Mouse (Mus musculus) macrophage (primary cell): Measurements from ENCODE around the gene Cldn11. TPM values are rescaled to one million over a fixed set of nuclear protein-coding genes. Genes with fewer than 3 reads are reported as not detected.
"Not testable (repeated sequence)": the region's sequence is repeated elsewhere in the genome, so short reads cannot be mapped to it uniquely, and the experiment has no call there.

Experiments
- H3K27ac ChIP-seq: fragments of 350-480 bp; formaldehyde crosslinking; 2 replicates; pipeline ENCODE4 v1.9.0; 2021
- H3K36me3 ChIP-seq: fragments of 350-480 bp; formaldehyde crosslinking; 2 replicates; pipeline ENCODE4 v1.9.0; 2021; ENCODE audit errors: inconsistent target
- H3K4me3 ChIP-seq: fragments of 350-480 bp; formaldehyde crosslinking; 2 replicates; pipeline ENCODE4 v1.9.0; 2021; ENCODE audit errors: inconsistent target
- H3K79me2 ChIP-seq: fragments of 350-480 bp; formaldehyde crosslinking; 2 replicates; pipeline ENCODE4 v1.9.0; 2021; ENCODE audit errors: inconsistent target
- WGBS: methylation state at CpG from one replicate; pipeline ENCODE4 v1.1.7; 2026; ENCODE audit warnings: inconsistent platforms; ENCODE audit not compliant: missing documents; 5-methylcytosine and 5-hydroxymethylcytosine counted together
- polyA plus RNA-seq: library from polyadenylated mRNA; stranded (reverse); fragments of 250-400 nt; gene quantifications from 3 replicates; pipeline ENCODE4 v1.2.4, GENCODE M21; 2018; ENCODE audit warnings: inconsistent platforms
- total RNA-seq, 78 experiments: library from RNA; depleted of rRNA; stranded (reverse); fragments of 250-400 nt; gene quantifications; 1 replicate in 9 of 78; 2 replicates in 24 of 78; 3 replicates in 43 of 78; 4 replicates in 2 of 78; pipeline ENCODE4 v1.2.4; 2018; ENCODE audit warnings: inconsistent platforms in 56 of 78

Gene Cldn11
- total RNA-seq (2018; cell fraction: chromatin; rRNA removed) = not detected
- total RNA-seq (2018; cell fraction: cytosol; rRNA removed) = under 1 TPM in 2 of 26 experiments, not detected in 24; 0.06 to 0.12 TPM
- 1 to 10 TPM in 1 of 26 experiments, under 1 TPM in 1, not detected in 24; 0.54 to 1.7 TPM for total RNA-seq (2018; cell fraction: nucleus; rRNA removed)
- not detected in 3 replicates for polyA plus RNA-seq

DNA sequence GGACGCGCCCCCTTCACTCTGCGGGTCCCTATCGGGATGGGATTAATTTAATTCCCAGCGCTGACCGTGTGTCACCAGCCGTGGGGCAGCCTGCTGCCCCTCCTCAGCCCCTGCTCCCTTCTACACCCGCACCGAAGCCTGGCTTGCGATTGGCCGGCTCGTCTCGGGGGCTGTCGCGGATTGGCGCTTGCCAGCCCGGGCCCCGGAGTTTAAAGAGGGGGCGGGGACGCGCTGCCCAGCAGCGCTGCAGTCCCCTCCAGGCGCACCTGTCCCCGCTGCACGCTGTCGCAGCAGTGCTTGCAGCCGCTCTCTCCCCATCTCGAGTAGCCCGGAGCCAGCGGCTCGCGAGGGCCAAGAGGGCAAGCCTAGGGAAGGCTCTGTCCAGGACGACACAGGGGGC, at the start of gene Cldn11:
Gene Cldn11, plus strand, starts transcription at position 215 of the 400 bp plus-strand sequence.
- H3K4me3 ChIP-seq = no peak within 1 kb of the TSS
- H3K79me2 ChIP-seq = no peaks in the 10 kb centered on the region
- H3K27ac ChIP-seq = no peak within 1 kb of the TSS
- no peaks in the 10 kb centered on the region for H3K36me3 ChIP-seq
- WGBS = 4% methylated on average over 33 of the region's 33 CpGs

DNA sequence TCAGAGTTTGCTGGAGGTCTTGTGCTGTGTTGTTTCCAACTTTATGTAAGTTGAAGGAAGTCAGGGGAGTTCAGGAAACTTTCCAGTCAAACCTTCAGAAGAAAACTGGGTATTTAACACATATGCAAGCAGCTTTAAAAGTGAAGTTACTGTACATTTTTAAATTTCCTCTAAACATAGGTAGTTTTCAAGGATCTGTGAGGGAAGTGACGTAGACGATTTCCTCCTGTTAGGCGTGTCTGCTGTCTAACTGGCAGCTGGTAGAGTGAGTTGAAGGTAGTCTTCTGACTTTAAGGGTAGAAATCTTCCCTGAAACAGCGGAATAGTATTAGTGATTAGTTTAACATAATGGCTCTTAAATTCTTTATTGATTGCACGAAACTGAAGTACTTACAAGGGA, 49.7 kb upstream of the Cldn11 start:
- H3K27ac ChIP-seq = no peak overlapping the region
- H3K4me3 ChIP-seq = no peak overlapping the region
- H3K79me2 ChIP-seq = peaks cover 96% of the 10 kb centered on the region

DNA sequence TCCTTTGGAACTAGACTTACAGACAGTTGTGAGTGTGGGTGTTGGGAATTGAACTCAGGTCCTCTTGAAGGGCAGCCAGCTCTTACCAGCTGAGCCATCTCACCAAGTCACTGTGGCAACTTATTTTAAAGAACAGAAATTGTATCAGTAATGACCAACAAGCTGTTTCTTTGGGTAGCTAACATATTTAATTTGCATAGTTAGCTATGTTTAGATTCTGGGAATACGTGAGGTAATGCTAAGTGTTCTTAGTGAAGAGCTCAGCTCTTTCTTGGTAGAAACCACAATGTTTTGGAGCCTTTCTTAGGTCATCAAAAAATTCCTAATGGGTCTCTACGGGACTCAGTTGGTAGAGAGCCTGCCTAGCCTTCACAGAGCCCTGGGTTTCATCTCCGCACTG, 48.9 kb upstream of the Cldn11 start:
- no peak overlapping the region for H3K27ac ChIP-seq
- H3K4me3 ChIP-seq = no peak overlapping the region
- no peaks in the 10 kb centered on the region for H3K36me3 ChIP-seq
- WGBS = 100% methylated on average over 3 of the region's 3 CpGs
- H3K79me2 ChIP-seq = peaks cover 100% of the 10 kb centered on the region

More for the DNA sequence above, 49.7 kb upstream of the Cldn11 start:
- H3K36me3 ChIP-seq = no peaks in the 10 kb centered on the region
- 88% methylated on average over 5 of the region's 5 CpGs for WGBS

DNA sequence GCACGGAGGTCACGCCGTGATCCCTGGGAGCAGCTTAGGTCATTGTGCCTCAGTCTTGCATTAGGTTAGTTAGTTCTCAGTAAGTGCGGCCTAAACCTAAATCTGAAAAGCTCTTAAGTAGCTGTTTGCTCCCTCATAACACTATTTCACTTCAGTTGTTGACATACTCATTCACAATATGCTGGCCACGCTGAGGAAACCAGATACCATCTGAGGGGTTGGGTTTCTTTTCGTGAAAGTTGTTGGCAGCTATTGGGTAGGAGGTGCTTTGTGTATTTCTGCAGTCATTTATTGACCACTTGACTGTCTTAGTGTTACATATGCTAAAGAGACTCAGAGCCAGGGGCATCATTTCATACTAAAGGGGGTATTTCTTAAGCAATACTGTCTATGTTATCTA, 44.8 kb upstream of the Cldn11 start:
- Histone ChIP-seq H3K4me3 (no peak overlapping the region), H3K79me2 (peaks cover 98% of the 10 kb centered on the region), H3K27ac (no peak overlapping the region), H3K36me3 (no peaks in the 10 kb centered on the region)
- WGBS = 79% methylated on average over 5 of the region's 6 CpGs

DNA sequence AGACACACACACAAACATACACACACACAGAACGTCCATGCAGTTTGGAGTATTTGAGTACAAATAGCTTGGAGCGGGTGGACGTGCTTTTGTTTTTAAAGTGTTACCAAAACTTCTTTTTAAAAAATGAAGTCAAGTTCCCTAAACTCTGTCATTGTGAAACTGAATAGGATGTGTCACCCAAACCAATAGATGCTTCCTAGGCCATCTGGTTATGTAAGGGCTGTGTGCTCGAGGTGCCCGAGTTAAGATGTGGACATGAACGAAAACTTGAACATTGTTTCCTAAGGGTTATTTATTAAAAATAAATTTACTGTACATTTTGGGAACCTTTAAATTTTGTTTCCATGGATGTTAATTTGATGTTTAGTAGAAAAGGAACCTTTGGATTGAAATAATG, 43.1 kb upstream of the Cldn11 start:
- Histone ChIP-seq H3K36me3 (0 out of 2 replicates have a peak, but pooled peaks cover 6% of the 10 kb centered on the region), H3K79me2 (peaks cover 98% of the 10 kb centered on the region), H3K27ac (0 out of 2 replicates have a peak overlapping the region, but pooled peaks have one; percentile 15), H3K4me3 (no peak overlapping the region)
- WGBS = 5% methylated on average over 6 of the region's 6 CpGs

DNA sequence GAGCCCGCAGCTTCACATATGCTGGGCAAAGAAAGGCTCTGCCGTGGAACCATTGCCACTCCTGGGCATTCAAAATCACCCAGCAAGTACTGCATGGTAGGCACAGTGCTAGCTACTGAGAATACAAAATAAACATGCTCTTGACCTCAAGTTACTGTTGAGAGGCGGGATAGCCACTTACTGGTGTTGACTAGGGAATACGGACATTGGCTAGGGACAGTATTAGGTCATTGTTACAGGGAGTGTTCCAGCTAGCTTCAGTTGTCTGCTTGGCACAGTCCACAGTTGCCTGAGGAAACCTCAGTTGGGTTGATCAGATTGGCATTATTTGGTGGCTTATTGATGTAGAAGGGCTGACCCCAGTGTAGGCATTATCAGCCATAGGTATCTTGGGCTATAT, 42.0 kb upstream of the Cldn11 start:
- 100% methylated on average over 4 of the region's 4 CpGs for WGBS
- peaks cover 98% of the 10 kb centered on the region for H3K79me2 ChIP-seq

DNA sequence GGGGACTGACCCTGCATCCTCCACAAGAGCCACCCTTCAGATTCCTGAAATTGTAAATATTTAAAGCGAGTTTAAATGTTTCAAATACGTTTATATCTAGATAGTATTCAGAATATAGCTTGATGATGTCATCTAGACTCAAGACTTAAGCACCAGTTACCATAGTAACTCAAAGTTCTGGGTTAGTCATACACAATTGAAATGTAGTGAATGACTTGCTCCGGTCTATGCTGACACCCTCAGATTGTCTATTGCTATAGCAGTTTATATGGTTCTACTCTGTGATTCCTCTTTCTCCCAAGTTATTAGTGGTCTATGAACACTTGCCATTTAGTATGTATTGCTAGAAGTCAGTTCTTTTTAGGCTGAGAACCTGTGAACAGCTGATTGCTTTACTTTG, 40.6 kb upstream of the Cldn11 start:
- H3K79me2 ChIP-seq = peaks cover 97% of the 10 kb centered on the region
- peaks cover 22% of the 10 kb centered on the region for H3K36me3 ChIP-seq
- no peak overlapping the region for H3K27ac ChIP-seq
- H3K4me3 ChIP-seq = no peak overlapping the region
- WGBS = 74% methylated on average over 3 of the region's 3 CpGs

More for the DNA sequence above, 42.0 kb upstream of the Cldn11 start:
- H3K27ac ChIP-seq = no peak overlapping the region
- no peak overlapping the region for H3K4me3 ChIP-seq
- peaks cover 7% of the 10 kb centered on the region; the same call in 1 of the 2 replicates for H3K36me3 ChIP-seq

DNA sequence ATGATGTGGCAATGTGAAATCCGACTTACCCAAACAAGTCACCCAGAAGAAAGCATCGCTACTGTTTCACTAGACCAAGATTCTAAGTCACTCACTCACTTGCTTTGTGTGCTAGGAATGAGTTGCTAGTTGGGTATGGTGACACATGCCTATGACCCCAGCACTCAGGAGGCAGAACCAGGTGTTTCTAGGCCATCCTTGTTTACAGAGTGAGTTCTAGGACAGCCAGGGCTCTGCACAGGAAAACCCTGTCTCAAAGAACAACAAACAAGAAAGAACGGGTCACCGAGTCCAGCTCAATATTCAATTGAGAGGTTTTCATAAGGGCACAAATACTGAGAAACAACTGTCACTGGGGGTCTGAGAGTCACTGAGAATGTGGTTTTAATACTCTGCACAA, 26.6 kb upstream of the Cldn11 start:
- H3K79me2 ChIP-seq = no peaks in the 10 kb centered on the region
- no peak overlapping the region for H3K4me3 ChIP-seq
- H3K27ac ChIP-seq = no peak overlapping the region
- peaks cover 30% of the 10 kb centered on the region for H3K36me3 ChIP-seq
- 100% methylated on average over 4 of the region's 4 CpGs for WGBS

DNA sequence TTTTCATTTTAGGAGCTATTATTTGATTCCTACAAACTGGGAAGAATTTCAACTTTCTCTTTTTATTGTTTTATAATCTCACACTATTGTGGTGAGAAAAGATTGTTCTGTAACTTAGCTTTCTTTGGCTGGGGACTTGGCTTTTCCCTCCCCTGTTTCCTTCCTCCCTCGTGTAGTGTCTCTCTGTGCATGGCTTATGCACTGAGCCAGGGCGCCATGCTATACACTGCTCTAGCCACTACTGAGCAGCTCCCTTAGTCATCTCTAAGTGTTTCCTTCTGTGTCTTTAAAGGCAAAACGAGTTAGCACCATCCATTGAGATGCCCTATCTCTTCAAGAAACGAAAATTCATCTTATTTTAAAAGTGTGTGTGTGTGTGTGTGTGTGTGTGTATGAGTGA, 23.4 kb upstream of the Cldn11 start:
- WGBS = 37% methylated on average over 3 of the region's 4 CpGs
- H3K27ac ChIP-seq = no peak overlapping the region
- no peaks in the 10 kb centered on the region for H3K79me2 ChIP-seq
- H3K4me3 ChIP-seq = no peak overlapping the region
- H3K36me3 ChIP-seq = peaks cover 2% of the 10 kb centered on the region; the same call in 1 of the 2 replicates

DNA sequence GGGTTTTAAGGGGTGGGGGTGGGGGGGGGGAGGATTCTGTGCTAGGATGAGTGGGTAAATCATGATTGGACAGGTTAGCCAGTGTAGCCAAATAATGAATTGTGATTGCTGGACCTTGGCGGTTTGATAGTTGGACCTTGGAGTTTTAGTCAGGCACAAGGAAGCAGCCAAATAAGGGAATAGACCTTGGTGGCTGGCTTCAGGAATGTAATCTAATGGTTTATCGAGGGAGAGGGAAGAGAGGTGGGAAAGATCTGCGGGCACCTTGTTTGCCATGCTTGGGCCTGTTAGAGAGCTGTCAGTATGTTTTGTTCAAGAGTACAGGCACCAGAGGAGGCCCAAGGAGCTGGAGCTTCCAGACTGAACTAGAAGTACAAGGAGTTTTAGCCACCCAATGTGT, 22.9 kb upstream of the Cldn11 start:
- Histone ChIP-seq H3K36me3 (no peaks in the 10 kb centered on the region), H3K79me2 (no peaks in the 10 kb centered on the region), H3K4me3 (no peak overlapping the region), H3K27ac (no peak overlapping the region)
- 96% methylated on average over 3 of the region's 3 CpGs for WGBS

DNA sequence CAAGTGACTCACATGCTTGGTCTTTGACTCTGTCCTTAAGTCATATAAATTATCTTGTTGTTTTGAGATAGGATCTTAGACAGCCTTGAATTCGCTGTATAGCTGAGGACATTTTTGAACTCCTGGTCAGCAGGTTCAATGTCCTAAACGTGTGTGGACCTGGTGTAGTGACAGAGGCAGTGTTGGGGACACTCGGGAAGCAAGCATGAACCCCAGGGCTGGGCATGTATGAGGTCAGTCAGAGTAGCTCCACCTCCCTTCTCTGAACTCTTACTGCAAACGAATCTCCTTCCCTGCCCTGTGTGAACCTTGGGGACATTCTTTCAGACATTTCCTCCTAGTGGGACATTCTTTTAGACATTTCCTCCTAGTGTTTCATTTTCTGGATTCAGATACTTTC, 20.0 kb upstream of the Cldn11 start:
- 60% methylated on average over 4 of the region's 4 CpGs for WGBS
- no peak overlapping the region for H3K4me3 ChIP-seq
- H3K27ac ChIP-seq = no peak overlapping the region
- no peaks in the 10 kb centered on the region for H3K79me2 ChIP-seq
- H3K36me3 ChIP-seq = no peaks in the 10 kb centered on the region

DNA sequence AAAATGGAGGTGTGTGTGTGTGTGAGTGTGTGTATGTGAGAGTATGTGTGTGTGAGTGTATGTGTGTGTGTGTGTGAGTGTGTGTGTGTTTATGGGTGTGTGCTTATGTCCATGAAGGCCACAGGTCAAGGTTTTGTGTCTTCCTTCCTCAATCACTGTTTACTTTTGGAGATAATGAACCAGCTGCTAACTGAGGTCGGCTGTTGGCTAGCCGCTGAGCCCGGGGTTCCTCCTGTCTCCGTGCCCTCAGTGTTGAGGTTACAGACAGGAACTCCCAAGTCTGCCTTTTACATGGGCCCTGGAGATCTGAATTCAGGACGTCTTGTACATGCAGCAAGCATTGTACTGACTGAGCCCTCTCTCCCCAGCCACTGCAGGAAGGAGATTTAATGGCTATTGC, 16.1 kb upstream of the Cldn11 start:
- H3K27ac ChIP-seq = no peak overlapping the region
- WGBS = 15% methylated on average over 5 of the region's 5 CpGs
- H3K4me3 ChIP-seq = no peak overlapping the region
- H3K36me3 ChIP-seq = no peaks in the 10 kb centered on the region
- H3K79me2 ChIP-seq = no peaks in the 10 kb centered on the region

DNA sequence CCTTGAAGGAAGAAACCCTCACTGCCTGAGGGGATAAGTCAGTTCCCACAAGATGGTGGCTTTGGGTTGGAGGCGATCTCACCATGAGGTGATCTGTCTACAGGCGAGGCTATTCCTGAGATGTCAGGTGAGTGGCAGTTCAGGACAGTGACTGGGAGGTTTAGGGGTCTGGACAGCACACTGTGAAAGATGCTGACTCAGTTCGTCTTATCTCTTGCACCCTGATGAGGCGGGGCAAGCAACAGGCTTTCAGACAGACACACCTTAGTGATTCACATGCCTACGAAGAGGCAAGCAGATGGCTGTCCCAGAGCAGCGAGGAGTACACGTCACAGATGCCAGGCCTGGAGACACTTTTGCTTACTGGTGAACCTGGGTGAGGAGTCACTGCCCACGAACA, 15.5 kb upstream of the Cldn11 start:
- Histone ChIP-seq H3K36me3 (no peaks in the 10 kb centered on the region), H3K79me2 (no peaks in the 10 kb centered on the region), H3K4me3 (no peak overlapping the region), H3K27ac (no peak overlapping the region)
- WGBS = 93% methylated on average over 8 of the region's 8 CpGs

DNA sequence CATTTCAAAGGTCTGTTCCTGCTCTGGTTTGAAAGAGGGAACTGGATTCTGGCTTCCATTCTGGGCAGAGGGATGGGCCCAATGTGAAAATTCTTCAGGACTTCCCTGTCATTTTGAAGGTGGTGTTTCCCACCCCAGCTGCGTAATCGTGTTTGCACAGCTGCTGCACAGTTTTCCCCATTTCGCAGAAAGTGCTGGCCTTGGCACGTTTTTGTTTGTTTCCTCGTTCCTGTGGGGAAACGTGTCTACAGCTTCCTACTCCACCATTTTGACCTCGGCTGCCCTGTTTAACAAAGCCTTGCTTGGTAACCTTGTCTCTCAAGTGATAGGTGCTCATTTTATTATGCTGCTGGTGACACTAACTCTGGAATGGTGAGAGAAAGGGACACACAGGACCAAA, 15.0 kb upstream of the Cldn11 start:
- WGBS = 37% methylated on average over 7 of the region's 7 CpGs
- no peak overlapping the region for H3K27ac ChIP-seq
- H3K4me3 ChIP-seq = no peak overlapping the region
- H3K36me3 ChIP-seq = no peaks in the 10 kb centered on the region
- no peaks in the 10 kb centered on the region for H3K79me2 ChIP-seq

DNA sequence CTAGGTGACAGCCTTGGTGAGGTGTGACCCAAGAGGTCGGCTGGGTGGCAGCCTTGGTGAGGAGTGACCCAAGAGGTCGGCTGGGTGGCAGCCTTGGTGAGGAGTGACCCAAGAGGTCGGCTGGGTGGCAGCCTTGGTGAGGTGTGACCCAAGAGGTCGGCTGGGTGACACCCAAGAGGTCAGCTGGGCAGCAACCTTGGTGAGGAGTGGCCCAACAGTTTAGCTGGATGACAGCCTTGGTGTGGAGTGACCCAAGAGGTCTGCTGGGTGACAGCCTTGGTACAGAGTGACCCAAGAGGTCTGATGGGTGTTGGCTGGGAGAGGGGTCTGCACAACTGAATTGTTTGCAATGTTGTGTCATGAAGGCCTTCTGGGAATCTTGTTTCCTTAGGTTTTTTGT, 13.1 kb upstream of the Cldn11 start:
- H3K36me3 ChIP-seq, H3K27ac ChIP-seq, H3K79me2 ChIP-seq, H3K4me3 ChIP-seq: not testable (repeated sequence)
- WGBS = 89% methylated on average over 4 of the region's 4 CpGs
